Mouse (Mus musculus) midbrain, embryonic 12.5 days (tissue): ENCODE measurements at regions not wholly inside any gene's neighbourhood (a gene's known extent, or its start where the extent isn't known, plus 50 kb on each side); places are given as distances from the start of the nearest gene placed in this dataset.

Experiments used
- ATAC-seq: fragments of 200-750 bp; cut with Nextera tagmentation; 2 replicates; pipeline ENCODE4 v1.8.0; 2017; ENCODE audit warnings: low read depth, moderate TSS enrichment, moderate library complexity; ENCODE audit not compliant: low FRiP score
- H3K27ac ChIP-seq: fragments of 300-500 bp; sonication (generic); replicated peaks from 2 replicates; pipeline ENCODE4 v1.5.1; 2016; ENCODE audit warnings: mild to moderate bottlenecking
- H3K27me3 ChIP-seq: fragments of 300-500 bp; sonication (generic); 2 replicates; pipeline ENCODE4 v1.6.1; 2016; ENCODE audit warnings: mild to moderate bottlenecking
- H3K36me3 ChIP-seq: fragments of 300-500 bp; sonication (generic); 2 replicates; pipeline ENCODE4 v1.6.1; 2016
- H3K4me1 ChIP-seq: fragments of 300-500 bp; sonication (generic); 2 replicates; pipeline ENCODE4 v1.6.1; 2016
- H3K4me2 ChIP-seq: fragments of 300-500 bp; sonication (generic); replicated peaks from 2 replicates; pipeline ENCODE4 v1.6.1; 2016; ENCODE audit warnings: mild to moderate bottlenecking, moderate library complexity
- H3K4me3 ChIP-seq: fragments of 300-500 bp; sonication (generic); 2 replicates; pipeline ENCODE4 v1.5.1; 2016; ENCODE audit warnings: mild to moderate bottlenecking
- H3K9ac ChIP-seq: fragments of 300-500 bp; sonication (generic); replicated peaks from 2 replicates; pipeline ENCODE4 v1.6.1; 2016; ENCODE audit warnings: mild to moderate bottlenecking, moderate library complexity
- H3K9me3 ChIP-seq: fragments of 300-500 bp; sonication (generic); 2 replicates; pipeline ENCODE4 v1.6.1; 2016; ENCODE audit warnings: mild to moderate bottlenecking
- WGBS: fragments of 180-500 bp; shearing (Covaris S2); methylation state at CpG from one replicate; pipeline ENCODE4 v1.1.7; 2016; 5-methylcytosine and 5-hydroxymethylcytosine counted together

DNA sequence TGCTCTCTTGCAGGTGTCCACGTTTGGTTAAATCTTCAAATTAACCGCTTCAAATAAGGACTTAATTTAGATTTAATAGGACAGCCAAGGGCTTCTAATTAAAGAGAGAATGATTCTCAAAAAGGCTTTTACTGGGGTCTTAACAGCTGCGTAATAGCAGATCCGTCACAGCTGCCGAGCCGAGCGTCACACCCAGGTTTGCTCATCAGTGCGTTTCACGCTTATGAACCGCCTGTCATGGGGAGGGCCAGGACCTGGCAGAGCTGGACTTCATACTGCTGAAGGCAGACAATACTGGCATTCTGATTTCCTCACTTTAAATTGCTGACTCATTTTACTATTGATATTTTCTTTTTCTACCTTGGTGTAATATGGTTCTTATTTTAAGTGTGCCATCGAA, 221.2 kb downstream of the Irx2 start:
- no peak overlapping the region for H3K9ac ChIP-seq
- no peak overlapping the region for H3K27ac ChIP-seq
- H3K4me3 ChIP-seq = no peak overlapping the region
- H3K4me1 ChIP-seq = peaks cover 2% of the 10 kb centered on the region; the same call in 1 of the 2 replicates
- ATAC-seq = no peak
- no peaks in the 10 kb centered on the region for H3K9me3 ChIP-seq
- H3K27me3 ChIP-seq = no peaks in the 10 kb centered on the region
- WGBS = 64% methylated on average over 11 of the region's 11 CpGs
- no peak overlapping the region for H3K4me2 ChIP-seq
- H3K36me3 ChIP-seq = no peaks in the 10 kb centered on the region

DNA sequence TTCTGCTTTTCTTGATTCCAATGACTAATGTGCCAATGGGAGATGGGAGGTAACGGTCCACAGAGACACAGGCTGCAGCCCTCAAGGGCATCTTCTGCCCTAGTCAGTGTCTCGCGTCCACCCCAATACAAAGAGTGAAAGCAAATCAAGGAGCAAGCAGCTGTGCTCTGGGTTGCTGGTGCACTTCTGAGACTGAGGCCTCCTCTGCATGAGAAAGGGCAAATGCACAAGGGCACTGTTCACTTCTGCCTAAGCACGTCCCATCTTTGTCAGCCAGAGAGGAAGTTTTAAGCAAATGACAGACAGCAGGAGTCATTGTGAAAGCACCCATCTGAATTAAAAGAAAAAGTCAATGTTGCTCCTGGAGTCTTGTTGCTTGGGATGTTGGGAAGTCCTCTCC, 224.3 kb downstream of the Irx2 start:
- Histone ChIP-seq H3K9ac (no peak overlapping the region), H3K27me3 (no peaks in the 10 kb centered on the region), H3K4me1 (peaks cover 2% of the 10 kb centered on the region; the same call in 1 of the 2 replicates), H3K36me3 (no peaks in the 10 kb centered on the region), H3K4me3 (no peak overlapping the region), H3K9me3 (no peaks in the 10 kb centered on the region), H3K27ac (no peak overlapping the region), H3K4me2 (no peak overlapping the region)
- 39% methylated on average over 4 of the region's 4 CpGs for WGBS
- no peak for ATAC-seq

DNA sequence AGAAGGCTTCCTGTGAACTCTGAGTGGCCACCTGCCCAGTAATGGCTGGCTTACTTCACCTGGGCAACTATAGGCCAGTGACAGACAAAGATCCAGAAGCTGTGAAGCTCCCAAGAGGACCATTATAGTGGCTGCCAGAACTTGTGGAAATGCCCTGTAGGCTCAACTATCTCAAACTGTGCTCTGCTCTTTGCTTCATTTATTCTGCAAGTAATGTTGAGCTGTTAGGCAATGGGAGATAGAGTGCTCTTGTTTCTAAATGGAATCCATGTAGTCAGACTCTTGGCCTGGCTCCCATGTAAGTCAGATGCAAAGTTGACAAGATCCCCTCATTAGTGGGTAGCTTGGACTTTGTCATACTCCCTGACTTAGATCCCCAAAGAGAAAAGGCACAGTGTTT, 247.3 kb downstream of the Irx2 start:
- no peak overlapping the region for H3K4me2 ChIP-seq
- H3K4me3 ChIP-seq = no peak overlapping the region
- no peaks in the 10 kb centered on the region for H3K4me1 ChIP-seq
- ATAC-seq = no peak
- no peaks in the 10 kb centered on the region for H3K9me3 ChIP-seq
- no peak overlapping the region for H3K27ac ChIP-seq
- H3K9ac ChIP-seq = no peak overlapping the region
- no peaks in the 10 kb centered on the region for H3K36me3 ChIP-seq
- no peaks in the 10 kb centered on the region for H3K27me3 ChIP-seq

DNA sequence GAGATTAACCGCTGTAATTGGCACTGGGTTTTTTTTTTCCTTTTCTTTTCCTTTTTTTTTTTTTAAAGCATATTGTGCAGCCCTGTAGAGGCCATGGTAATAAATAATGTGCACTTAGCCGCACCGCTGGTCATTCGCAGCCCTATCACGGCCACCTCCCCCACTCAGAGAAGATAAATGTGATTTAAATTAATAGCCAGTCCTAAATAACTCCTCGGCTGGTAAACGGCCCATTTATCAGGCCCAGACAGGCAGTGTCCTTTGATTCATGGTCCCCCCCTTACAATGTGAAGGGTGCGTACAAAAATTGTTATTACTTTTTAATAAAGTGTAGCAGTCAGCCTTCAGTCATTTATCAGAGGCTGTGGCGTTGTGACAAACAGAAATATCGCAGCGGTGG, 266.4 kb downstream of the Irx2 start:
- Histone ChIP-seq H3K4me1 (0 out of 2 replicates have a peak, but pooled peaks cover 3% of the 10 kb centered on the region), H3K27ac (no peak overlapping the region), H3K4me3 (no peak overlapping the region), H3K36me3 (no peaks in the 10 kb centered on the region), H3K4me2 (no peak overlapping the region), H3K9ac (no peak overlapping the region), H3K27me3 (0 out of 2 replicates have a peak, but pooled peaks cover 7% of the 10 kb centered on the region), H3K9me3 (no peaks in the 10 kb centered on the region)
- whole genome bisulfite sequencing = 61% methylated on average over 11 of the region's 11 CpGs
- no peak; the same call in 1 of the 2 replicates for ATAC-seq

DNA sequence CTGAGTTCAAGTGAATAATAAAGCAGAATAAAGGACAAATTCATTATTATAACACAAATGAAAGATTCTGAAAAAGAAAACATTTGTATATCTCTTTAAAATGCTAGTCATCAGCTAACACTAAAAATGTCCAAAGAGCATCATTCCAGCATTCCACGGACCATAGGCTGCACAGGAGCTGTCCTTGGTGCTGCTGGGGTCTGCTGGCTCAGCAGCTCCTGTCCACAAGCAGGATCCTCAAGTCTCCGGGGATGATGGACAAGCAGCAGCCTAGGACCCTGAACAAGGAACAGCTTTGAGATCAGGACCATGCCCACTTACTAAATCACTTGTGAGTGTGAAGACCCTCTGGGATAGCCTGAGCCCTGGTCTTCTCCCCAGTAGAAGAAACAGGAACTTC, 274.0 kb downstream of the Irx2 start:
- 47% methylated on average over 2 of the region's 2 CpGs for WGBS
- Histone ChIP-seq H3K36me3 (no peaks in the 10 kb centered on the region), H3K9me3 (no peaks in the 10 kb centered on the region), H3K9ac (no peak overlapping the region), H3K27ac (no peak overlapping the region), H3K4me1 (no peaks in the 10 kb centered on the region), H3K4me2 (no peak overlapping the region), H3K27me3 (0 out of 2 replicates have a peak, but pooled peaks cover 4% of the 10 kb centered on the region), H3K4me3 (no peak overlapping the region)
- no peak for ATAC-seq

DNA sequence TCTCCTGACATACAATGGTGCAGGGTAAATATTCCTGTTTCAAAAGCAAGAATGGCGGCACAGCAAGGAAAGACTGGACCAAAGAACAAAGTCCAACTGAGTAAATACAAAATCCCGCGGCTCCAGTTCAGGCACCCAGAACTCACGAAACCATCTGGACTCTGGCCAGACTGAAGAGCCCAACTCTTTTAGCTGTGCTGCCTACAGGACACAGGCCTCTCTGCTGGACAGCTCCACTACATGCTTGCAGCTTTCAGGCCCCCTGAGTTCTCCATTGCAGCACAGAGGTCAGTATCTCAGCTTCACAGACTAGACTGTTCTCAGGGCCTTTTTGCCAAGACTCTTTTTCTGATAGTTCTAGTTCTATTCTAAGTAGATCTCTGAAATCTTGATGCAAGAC, 290.3 kb downstream of the Irx2 start:
- Histone ChIP-seq H3K4me1 (no peaks in the 10 kb centered on the region), H3K9me3 (no peaks in the 10 kb centered on the region), H3K27ac (no peak overlapping the region), H3K4me2 (no peak overlapping the region), H3K36me3 (no peaks in the 10 kb centered on the region), H3K4me3 (no peak overlapping the region), H3K27me3 (no peaks in the 10 kb centered on the region; the same call in 1 of the 2 replicates), H3K9ac (no peak overlapping the region)
- WGBS = 78% methylated on average over 4 of the region's 4 CpGs
- no peak for ATAC-seq

DNA sequence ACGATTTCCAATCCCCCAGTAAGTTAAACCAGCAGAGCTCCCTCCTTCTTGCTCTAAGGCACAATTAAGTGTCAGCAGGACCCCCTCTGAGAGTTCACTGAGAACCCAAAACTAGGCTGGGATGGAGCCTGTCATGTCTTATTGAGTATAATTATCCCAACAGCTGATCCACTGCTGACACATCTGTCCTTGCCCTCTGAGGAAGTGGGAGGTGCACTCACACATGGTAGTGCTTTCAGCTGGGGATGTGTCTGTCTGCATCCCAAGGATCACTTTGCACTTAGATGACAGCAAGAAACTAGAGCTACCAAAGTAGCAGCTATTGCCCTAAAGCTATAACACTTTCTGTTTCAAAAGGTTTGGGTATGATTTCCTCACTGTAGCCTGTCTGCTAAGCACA, 291.7 kb downstream of the Irx2 start:
- ATAC-seq = no peak
- H3K27me3 ChIP-seq = no peaks in the 10 kb centered on the region; the same call in 1 of the 2 replicates
- 27% methylated on average over 1 of the region's 1 CpGs for WGBS
- no peak overlapping the region for H3K4me2 ChIP-seq
- H3K9me3 ChIP-seq = no peaks in the 10 kb centered on the region
- H3K9ac ChIP-seq = no peak overlapping the region
- no peaks in the 10 kb centered on the region for H3K4me1 ChIP-seq
- H3K27ac ChIP-seq = no peak overlapping the region
- H3K4me3 ChIP-seq = no peak overlapping the region
- H3K36me3 ChIP-seq = no peaks in the 10 kb centered on the region

DNA sequence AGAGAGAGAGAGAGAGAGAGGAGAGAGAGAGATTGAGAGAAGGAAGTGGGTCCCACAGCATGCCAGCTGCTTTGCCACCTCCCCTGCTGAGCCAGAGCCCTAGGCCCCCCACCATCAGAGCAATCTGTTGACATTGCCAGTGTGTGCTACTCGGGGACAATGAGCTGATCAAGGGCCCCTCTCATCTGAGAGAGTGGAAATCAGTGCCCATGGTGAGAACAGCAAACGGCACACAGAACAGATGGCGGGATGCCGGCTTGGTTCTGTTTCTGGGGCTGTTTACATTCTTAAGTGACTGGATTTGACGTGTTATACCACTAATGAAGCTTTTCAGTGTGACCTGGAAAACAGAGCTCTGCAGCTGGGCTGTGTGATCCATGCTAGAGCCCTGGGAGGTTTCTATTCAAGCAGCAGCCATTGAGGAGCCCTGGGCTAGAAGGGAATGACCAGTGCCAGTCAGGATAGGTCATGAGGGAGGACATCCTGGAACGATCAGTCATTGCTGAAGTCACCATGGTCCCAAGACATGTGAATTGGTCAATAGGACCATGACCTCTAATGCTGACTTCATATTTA, 296.0 kb downstream of the Irx2 start:
- Histone ChIP-seq H3K4me3 (no peak overlapping the region), H3K36me3 (no peaks in the 10 kb centered on the region), H3K4me2 (no peak overlapping the region), H3K4me1 (no peaks in the 10 kb centered on the region), H3K27me3 (no peaks in the 10 kb centered on the region; the same call in 1 of the 2 replicates), H3K9me3 (no peaks in the 10 kb centered on the region), H3K9ac (no peak overlapping the region), H3K27ac (no peak overlapping the region)
- no peak for ATAC-seq
- 52% methylated on average over 6 of the region's 6 CpGs for WGBS

DNA sequence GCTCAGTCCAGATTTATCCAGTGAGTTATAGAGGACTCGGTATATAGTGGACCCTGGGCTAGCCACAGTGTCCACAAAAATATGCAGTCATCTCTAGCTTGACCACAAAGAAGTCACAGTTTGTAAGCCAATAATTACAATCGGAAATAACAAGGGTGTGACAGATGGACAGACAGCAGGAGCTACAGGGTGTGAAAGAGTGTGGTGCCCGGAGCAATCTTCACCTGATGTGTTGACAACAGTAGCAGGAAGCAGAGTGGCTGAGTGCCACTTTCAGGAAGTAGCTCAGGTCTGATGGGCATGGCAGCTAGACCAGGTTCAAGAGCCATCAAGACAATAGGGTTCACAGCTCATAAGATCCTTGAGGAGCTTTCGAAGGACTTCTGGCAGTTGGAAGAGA, 308.6 kb downstream of the Irx2 start:
- Histone ChIP-seq H3K27ac (no peak overlapping the region), H3K4me2 (no peak overlapping the region), H3K4me3 (no peak overlapping the region), H3K36me3 (no peaks in the 10 kb centered on the region), H3K9ac (no peak overlapping the region), H3K4me1 (no peaks in the 10 kb centered on the region), H3K27me3 (no peaks in the 10 kb centered on the region), H3K9me3 (no peaks in the 10 kb centered on the region)
- WGBS = 88% methylated on average over 4 of the region's 4 CpGs
- ATAC-seq = no peak

DNA sequence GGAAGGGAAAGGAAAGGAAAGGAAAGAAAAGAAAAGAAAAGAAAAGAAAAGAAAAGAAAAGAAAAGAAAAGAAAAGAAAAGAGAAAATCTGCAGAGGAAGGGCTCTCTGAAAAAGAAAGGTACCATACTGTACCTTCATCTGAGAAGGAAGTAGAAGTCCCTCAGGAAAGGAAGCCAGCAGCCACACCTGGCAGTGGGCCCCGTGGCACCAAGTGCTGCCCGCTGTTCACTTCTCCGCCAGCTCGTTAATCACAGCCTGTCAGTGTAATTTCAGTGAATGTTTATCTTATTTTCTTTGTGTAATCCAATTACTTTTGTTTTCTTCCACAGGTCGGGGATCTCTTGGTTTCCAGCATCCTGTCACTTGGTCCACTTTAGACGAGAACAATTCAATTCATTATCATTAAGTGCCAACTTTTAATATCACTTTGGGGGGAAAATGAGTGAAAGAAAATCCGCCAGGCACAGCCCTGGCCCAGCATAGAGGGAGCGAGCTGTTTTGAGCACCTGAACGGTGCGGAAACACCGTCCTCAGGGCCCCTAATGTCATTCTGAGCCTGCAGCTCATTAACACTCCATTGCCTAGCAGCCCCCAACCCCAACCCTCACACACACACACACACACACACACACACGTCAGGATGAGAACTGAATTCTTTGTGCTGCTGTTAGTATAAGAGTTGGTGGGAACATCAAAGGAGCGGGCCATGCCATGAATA, 309.7 kb downstream of the Irx2 start:
- no peak for ATAC-seq
- Histone ChIP-seq H3K4me2 (no peak overlapping the region), H3K9ac (no peak overlapping the region), H3K27ac (no peak overlapping the region), H3K27me3 (no peaks in the 10 kb centered on the region), H3K36me3 (no peaks in the 10 kb centered on the region), H3K4me1 (no peaks in the 10 kb centered on the region), H3K4me3 (no peak overlapping the region), H3K9me3 (no peaks in the 10 kb centered on the region)
- WGBS = 62% methylated on average over 13 of the region's 13 CpGs

DNA sequence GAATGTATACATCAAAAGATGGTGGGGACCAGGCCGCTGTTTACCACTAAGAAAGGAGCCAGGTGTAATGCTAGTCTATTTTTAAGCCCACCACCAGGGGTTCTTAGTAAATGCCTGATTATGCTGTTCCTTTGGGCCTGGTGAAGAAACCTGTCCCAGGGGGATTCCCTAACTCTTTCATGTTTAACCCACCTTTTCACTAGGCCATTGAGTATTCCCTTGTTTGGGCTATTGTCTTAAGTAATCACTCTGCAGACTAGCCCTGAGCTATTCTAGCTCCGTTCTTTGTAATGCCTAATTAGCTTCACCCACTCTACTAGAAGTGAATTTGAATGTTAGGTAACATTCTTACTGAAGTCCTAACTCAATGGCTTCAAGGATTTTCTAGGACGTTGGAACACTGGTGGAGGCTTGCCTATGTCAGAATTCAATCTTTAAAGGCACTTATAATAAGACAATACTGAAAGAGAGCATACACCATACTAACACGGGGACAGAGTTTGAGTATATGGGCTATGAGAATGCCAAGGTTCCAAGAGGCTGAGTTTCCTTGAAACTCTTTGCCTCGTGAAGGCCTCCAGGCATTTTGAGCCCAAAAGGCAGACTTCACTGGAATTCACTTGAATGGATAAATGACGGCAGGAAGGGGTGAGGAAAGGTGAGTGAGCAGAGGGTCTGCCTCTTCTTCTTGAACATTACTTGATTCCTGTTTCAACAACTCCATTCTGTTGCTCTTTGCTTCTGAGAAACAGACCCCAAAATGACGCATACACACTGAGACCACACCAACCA, 312.7 kb upstream of the Irx4 start:
- 0 out of 2 replicates have a peak, but pooled peaks cover 4% of the 10 kb centered on the region for H3K27me3 ChIP-seq
- no peaks in the 10 kb centered on the region for H3K9me3 ChIP-seq
- no peak overlapping the region for H3K4me3 ChIP-seq
- no peak for ATAC-seq
- no peaks in the 10 kb centered on the region for H3K36me3 ChIP-seq
- no peak overlapping the region for H3K9ac ChIP-seq
- no peak overlapping the region for H3K27ac ChIP-seq
- 57% methylated on average over 7 of the region's 7 CpGs for WGBS
- no peak overlapping the region for H3K4me2 ChIP-seq
- H3K4me1 ChIP-seq = no peaks in the 10 kb centered on the region
